25 mouse cellular contexts compared by ENCODE assay signal in genomic region chr2:172842306-172842705, GRCm38 (mm10).
"Had no signal": no experiment of that assay in that cellular context is flagged by ENCODE, and none has a peak within 500 bp of the region (broad histone marks: within the 10 kb centered on the region; RNA-seq: fewer than 3 reads in every experiment).

No protein-coding gene starts in this region.

- DNase-seq: forebrain, postnatal 0 days; gastrocnemius, postnatal 14 days; gastrocnemius, postnatal 36 days; heart, adult 11 months; heart, adult 2 months; heart, postnatal 14 days; heart, postnatal 36 days; kidney, adult 2 months; kidney, adult 9 months; kidney, postnatal 25 days; liver; liver, embryonic 13.5 days; liver, postnatal 0 days had no signal

- H3K9ac ChIP-seq: forebrain, postnatal 0 days; heart, embryonic 13.5 days; heart, embryonic 15.5 days; hindbrain, embryonic 13.5 days; hindbrain, embryonic 15.5 days; limb, embryonic 12.5 days; liver, embryonic 13.5 days; liver, embryonic 15.5 days; liver, postnatal 0 days had no signal

- H3K4me1 ChIP-seq: liver, embryonic 13.5 days; liver, embryonic 15.5 days had no signal

- H3K27me3 ChIP-seq: heart, embryonic 13.5 days; heart, embryonic 15.5 days; hindbrain, embryonic 15.5 days; limb, embryonic 12.5 days; liver, embryonic 13.5 days; liver, embryonic 15.5 days had no signal

- H3K4me2 ChIP-seq: heart, embryonic 11.5 days; heart, embryonic 13.5 days; heart, embryonic 15.5 days; hindbrain, embryonic 13.5 days; hindbrain, embryonic 15.5 days; limb, embryonic 12.5 days; liver, embryonic 11.5 days; liver, embryonic 13.5 days; liver, embryonic 15.5 days had no signal

- H3K9me3 ChIP-seq: heart, embryonic 13.5 days; heart, embryonic 15.5 days; hindbrain, embryonic 13.5 days; hindbrain, embryonic 15.5 days; limb, embryonic 10.5 days; limb, embryonic 12.5 days; liver, embryonic 13.5 days; liver, embryonic 15.5 days had no signal

- H3K4me3 ChIP-seq: heart, adult 2 months; heart, embryonic 13.5 days; heart, embryonic 15.5 days; hindbrain, embryonic 13.5 days; hindbrain, embryonic 15.5 days; layer of hippocampus, adult 2 months; left cerebral cortex, adult 2 months; limb, embryonic 10.5 days; limb, embryonic 12.5 days; liver, embryonic 13.5 days; liver, embryonic 15.5 days had no signal

- H3K27ac ChIP-seq: heart, adult 2 months; heart, embryonic 13.5 days; heart, embryonic 15.5 days; hindbrain, embryonic 13.5 days; hindbrain, embryonic 15.5 days; hindbrain, postnatal 0 days; layer of hippocampus, adult 2 months; left cerebral cortex, adult 2 months; limb, embryonic 10.5 days; limb, embryonic 12.5 days; liver, embryonic 13.5 days; liver, embryonic 15.5 days had no signal

- ATAC-seq: forebrain, postnatal 0 days; hindbrain, postnatal 0 days; liver, postnatal 0 days had no signal

- H3K36me3 ChIP-seq: heart, embryonic 13.5 days; heart, embryonic 15.5 days; hindbrain, embryonic 13.5 days; hindbrain, embryonic 15.5 days; limb, embryonic 10.5 days; limb, embryonic 12.5 days; liver, embryonic 13.5 days; liver, embryonic 15.5 days had no signal
